Mouse (Mus musculus) liver, postnatal 0 days (tissue): ENCODE data around the gene Otulinl. TPM values are rescaled to one million over a fixed set of nuclear protein-coding genes. Genes with fewer than 3 reads are reported as not detected.

Experiments
- ATAC-seq: fragments of 200-750 bp; cut with Nextera tagmentation; 2 replicates; pipeline ENCODE4 v1.8.0; 2017; ENCODE audit warnings: mild to moderate bottlenecking, moderate library complexity
- DNase-seq: peaks from one replicate; pipeline ENCODE4 v3.0.0-alpha.2; 2016
- H3K27ac ChIP-seq: fragments of 300-500 bp; sonication (generic); 2 replicates; pipeline ENCODE4 v1.5.1; 2014; ENCODE audit warnings: antibody characterized with exemption, moderate library complexity, mild to moderate bottlenecking, low read depth
- H3K27me3 ChIP-seq: fragments of 300-500 bp; sonication (generic); 2 replicates; pipeline ENCODE4 v1.6.1; 2014; ENCODE audit warnings: low read length, control low read depth, mixed read lengths; ENCODE audit not compliant: insufficient read depth
- H3K36me3 ChIP-seq: fragments of 300-500 bp; sonication (generic); replicated peaks from 2 replicates; pipeline ENCODE4 v1.6.1; 2014; ENCODE audit warnings: mild to moderate bottlenecking, control low read depth, low read length, moderate library complexity, mixed read lengths; ENCODE audit not compliant: insufficient read depth
- H3K4me1 ChIP-seq: fragments of 300-500 bp; sonication (generic); 2 replicates; pipeline ENCODE4 v1.6.1; 2014; ENCODE audit warnings: antibody characterized with exemption, mild to moderate bottlenecking, control low read depth; ENCODE audit not compliant: insufficient read depth
- H3K4me2 ChIP-seq: fragments of 300-500 bp; sonication (generic); 2 replicates; pipeline ENCODE4 v1.6.1; 2014; ENCODE audit warnings: low read depth, mild to moderate bottlenecking, low read length, moderate library complexity, mixed read lengths
- H3K4me3 ChIP-seq: fragments of 300-500 bp; sonication (generic); 2 replicates; pipeline ENCODE4 v1.5.1; 2014; ENCODE audit warnings: low read depth, low read length
- H3K9ac ChIP-seq: fragments of 300-500 bp; sonication (generic); replicated peaks from 2 replicates; pipeline ENCODE4 v1.6.1; 2014; ENCODE audit warnings: mild to moderate bottlenecking, moderate library complexity
- H3K9me3 ChIP-seq: fragments of 300-500 bp; sonication (generic); 2 replicates; pipeline ENCODE4 v1.6.1; 2016; ENCODE audit warnings: mild to moderate bottlenecking, control low read depth, low read length, mixed read lengths
- CTCF ChIP-seq: sonication (generic); IDR thresholded peaks from 2 replicates; pipeline ENCODE4 v1.5.1; 2016; ENCODE audit warnings: antibody characterized with exemption, low read depth
- EP300 ChIP-seq: IDR thresholded peaks from 2 replicates; pipeline ENCODE4 v1.6.1; 2016; ENCODE audit warnings: antibody characterized with exemption, low read depth, mild to moderate bottlenecking
- WGBS: fragments of 180-500 bp; shearing (Covaris S2); extraction: QIAGEN DNeasy Blood & Tissue Kit; methylation state at CpG from one replicate; pipeline ENCODE4 v1.1.7; 2014; ENCODE audit not compliant: insufficient replicate concordance; 5-methylcytosine and 5-hydroxymethylcytosine counted together
- polyA plus RNA-seq: library from polyadenylated mRNA; unstranded; fragments of >200 nt; fragmentation: Nextera tagmentation; extraction: Ambion mirVana; gene quantifications from 2 replicates; pipeline ENCODE4 v1.2.1, GENCODE M21; 2015

The Otulinl gene
- polyA plus RNA-seq, 1 experiment from 2014 or later, result 12.3 TPM

- no peaks in the 10 kb centered on the region for H3K36me3 ChIP-seq
- H3K4me3 ChIP-seq, result no peak overlapping the region
- no peak overlapping the region for H3K9ac ChIP-seq
- H3K27ac ChIP-seq, result peak overlapping the region; percentile 72
- peaks cover 2% of the 10 kb centered on the region; the same call in 1 of the 2 replicates for H3K4me1 ChIP-seq
- DNase-seq (peak; percentile 44), ATAC-seq (peak; percentile 74)
- TF ChIP-seq EP300 (no peak), CTCF (no peak)
- H3K9me3 ChIP-seq, result no peaks in the 10 kb centered on the region
- WGBS, result 16% methylated on average over 11 of the region's 11 CpGs
- peak overlapping the region; percentile 31; the same call in 1 of the 2 replicates for H3K4me2 ChIP-seq
- H3K27me3 ChIP-seq, result no peaks in the 10 kb centered on the region
These were observed 20.9 kb upstream of the Otulinl start for GRCm38 (mm10) chr15:27702031-27702971.

GRCm38 (mm10) chr15:27697632-27698031 is 16.3 kb upstream of the Otulinl start:
- DNase-seq (no peak), ATAC-seq (no peak)
- H3K9me3 ChIP-seq, result no peaks in the 10 kb centered on the region
- H3K27me3 ChIP-seq, result no peaks in the 10 kb centered on the region
- H3K9ac ChIP-seq, result no peak overlapping the region
- H3K27ac ChIP-seq, result no peak overlapping the region
- H3K4me2 ChIP-seq, result no peak overlapping the region
- no peak overlapping the region for H3K4me3 ChIP-seq
- TF ChIP-seq CTCF (no peak), EP300 (no peak)
- WGBS, result 76% methylated on average over 5 of the region's 5 CpGs
- H3K4me1 ChIP-seq, result 0 out of 2 replicates have a peak, but pooled peaks cover 2% of the 10 kb centered on the region
- no peaks in the 10 kb centered on the region for H3K36me3 ChIP-seq

- WGBS, result 63% methylated on average over 10 of the region's 10 CpGs
These were observed 11.9 kb upstream of the Otulinl start for GRCm38 (mm10) chr15:27693235-27693634.

GRCm38 (mm10) chr15:27692161-27692560 is 10.8 kb upstream of the Otulinl start:
- ATAC-seq, result no peak

More at GRCm38 (mm10) chr15:27693235-27693634, 11.9 kb upstream of the Otulinl start:
- DNase-seq (no peak), ATAC-seq (no peak)
- Histone ChIP-seq H3K4me3 (no peak overlapping the region), H3K27ac (no peak overlapping the region), H3K27me3 (no peaks in the 10 kb centered on the region), H3K9me3 (no peaks in the 10 kb centered on the region), H3K4me1 (no peaks in the 10 kb centered on the region), H3K36me3 (no peaks in the 10 kb centered on the region), H3K9ac (no peak overlapping the region), H3K4me2 (no peak overlapping the region)
- TF ChIP-seq EP300 (no peak), CTCF (no peak)

GRCm38 (mm10) chr15:27691213-27691612 is 9.8 kb upstream of the Otulinl start:
- 79% methylated on average over 7 of the region's 7 CpGs for WGBS
- no peak for ATAC-seq
- Histone ChIP-seq H3K27ac (no peak overlapping the region), H3K9me3 (no peaks in the 10 kb centered on the region), H3K9ac (no peak overlapping the region), H3K4me3 (no peak overlapping the region), H3K4me2 (no peak overlapping the region), H3K4me1 (no peaks in the 10 kb centered on the region), H3K27me3 (no peaks in the 10 kb centered on the region), H3K36me3 (no peaks in the 10 kb centered on the region)
- TF ChIP-seq EP300 (no peak), CTCF (no peak)
- no peak for DNase-seq

More at GRCm38 (mm10) chr15:27692161-27692560, 10.8 kb upstream of the Otulinl start:
- no peak overlapping the region for H3K4me3 ChIP-seq
- no peaks in the 10 kb centered on the region for H3K27me3 ChIP-seq
- DNase-seq, result no peak
- no peak overlapping the region for H3K9ac ChIP-seq
- TF ChIP-seq EP300 (no peak), CTCF (no peak)
- H3K36me3 ChIP-seq, result no peaks in the 10 kb centered on the region
- no peak overlapping the region for H3K27ac ChIP-seq
- H3K4me2 ChIP-seq, result no peak overlapping the region
- no peaks in the 10 kb centered on the region for H3K4me1 ChIP-seq
- H3K9me3 ChIP-seq, result no peaks in the 10 kb centered on the region
- WGBS, result 71% methylated on average over 7 of the region's 7 CpGs

GRCm38 (mm10) chr15:27688041-27688651 is 6.8 kb upstream of the Otulinl start:
- no peaks in the 10 kb centered on the region for H3K4me1 ChIP-seq
- no peaks in the 10 kb centered on the region for H3K36me3 ChIP-seq
- no peak overlapping the region for H3K27ac ChIP-seq
- no peak overlapping the region for H3K9ac ChIP-seq
- peak overlapping the region; percentile 2; the same call in 1 of the 2 replicates for H3K4me2 ChIP-seq
- DNase-seq, result no peak
- no peak overlapping the region for H3K4me3 ChIP-seq
- no peak for TF ChIP-seq CTCF
- no peak for TF ChIP-seq EP300
- H3K9me3 ChIP-seq, result no peaks in the 10 kb centered on the region
- ATAC-seq, result no peak
- H3K27me3 ChIP-seq, result no peaks in the 10 kb centered on the region
- WGBS, result 21% methylated on average over 9 of the region's 9 CpGs
